Mouse (Mus musculus): Measurements from ENCODE around the gene Hcrt. TPM values are rescaled to one million over a fixed set of nuclear protein-coding genes. Genes with fewer than 3 reads are reported as not detected.
"Not testable (repeated sequence)": the region's sequence is repeated elsewhere in the genome, so short reads cannot be mapped to it uniquely, and the experiment has no call there.

Hcrt gene
- total RNA-seq (2018; cell fraction: chromatin; rRNA removed), result not detected
- total RNA-seq (2018; cell fraction: cytosol; rRNA removed), result not detected
- total RNA-seq (2018; cell fraction: nucleus; rRNA removed), result not detected
- not detected in 3 replicates for polyA plus RNA-seq (2018)

- H3K36me3 ChIP-seq (ENCODE audit: inconsistent target), result no peaks in the 10 kb centered on the region
- WGBS (ENCODE audit: missing documents), result 91% methylated on average over 7 of the region's 7 CpGs
- no peaks in the 10 kb centered on the region for H3K79me2 ChIP-seq (ENCODE audit: inconsistent target)
- peak within 1 kb of the TSS; percentile 28 for H3K4me3 ChIP-seq (ENCODE audit: inconsistent target)
- H3K27ac ChIP-seq, result no peak within 1 kb of the TSS
Observed at GRCm38 (mm10) chr11:100762831-100763230, at the start of gene Hcrt. Hcrt (minus strand) TSS chr11:100762931.

- Histone ChIP-seq H3K27ac (no peak overlapping the region), H3K79me2 (ENCODE audit: inconsistent target) (peaks cover 93% of the 10 kb centered on the region), H3K4me3 (ENCODE audit: inconsistent target) (no peak overlapping the region), H3K36me3 (ENCODE audit: inconsistent target) (0 out of 2 replicates have a peak, but pooled peaks cover 4% of the 10 kb centered on the region)
- 100% methylated on average over 2 of the region's 2 CpGs for WGBS (ENCODE audit: missing documents)
Observed at GRCm38 (mm10) chr11:100811132-100811531, 48.4 kb upstream of the Hcrt start.

- Histone ChIP-seq H3K79me2 (ENCODE audit: inconsistent target) (peaks cover 87% of the 10 kb centered on the region), H3K4me3 (ENCODE audit: inconsistent target) (no peak overlapping the region), H3K36me3 (ENCODE audit: inconsistent target) (0 out of 2 replicates have a peak, but pooled peaks cover 4% of the 10 kb centered on the region), H3K27ac (no peak overlapping the region)
- 98% methylated on average over 9 of the region's 9 CpGs for WGBS (ENCODE audit: missing documents)
Observed at GRCm38 (mm10) chr11:100810516-100810915, 47.8 kb upstream of the Hcrt start.

GRCm38 (mm10) chr11:100806380-100807305 lies 43.9 kb upstream of the Hcrt start:
- 92% methylated on average over 20 of the region's 20 CpGs for WGBS (ENCODE audit: missing documents)
- Histone ChIP-seq H3K4me3 (ENCODE audit: inconsistent target) (no peak overlapping the region), H3K27ac (no peak overlapping the region), H3K36me3 (ENCODE audit: inconsistent target) (peaks cover 35% of the 10 kb centered on the region), H3K79me2 (ENCODE audit: inconsistent target) (peaks cover 48% of the 10 kb centered on the region)

GRCm38 (mm10) chr11:100805535-100805934 lies 42.8 kb upstream of the Hcrt start:
- H3K27ac ChIP-seq, result peak overlapping the region; percentile 54
- H3K36me3 ChIP-seq (ENCODE audit: inconsistent target), result peaks cover 45% of the 10 kb centered on the region
- WGBS (ENCODE audit: missing documents), result 41% methylated on average over 7 of the region's 7 CpGs
- H3K4me3 ChIP-seq (ENCODE audit: inconsistent target), result no peak overlapping the region
- H3K79me2 ChIP-seq (ENCODE audit: inconsistent target), result peaks cover 37% of the 10 kb centered on the region

GRCm38 (mm10) chr11:100804409-100804808 lies 41.7 kb upstream of the Hcrt start:
- H3K4me3 ChIP-seq (ENCODE audit: inconsistent target), result no peak overlapping the region
- no peak overlapping the region for H3K27ac ChIP-seq
- peaks cover 54% of the 10 kb centered on the region for H3K36me3 ChIP-seq (ENCODE audit: inconsistent target)
- peaks cover 26% of the 10 kb centered on the region for H3K79me2 ChIP-seq (ENCODE audit: inconsistent target)
- 45% methylated on average over 10 of the region's 10 CpGs for WGBS (ENCODE audit: missing documents)

- Histone ChIP-seq H3K36me3 (ENCODE audit: inconsistent target) (peaks cover 79% of the 10 kb centered on the region), H3K4me3 (ENCODE audit: inconsistent target) (no peak overlapping the region), H3K27ac (no peak overlapping the region), H3K79me2 (ENCODE audit: inconsistent target) (no peaks in the 10 kb centered on the region)
- WGBS (ENCODE audit: missing documents), result 93% methylated on average over 5 of the region's 5 CpGs
Observed at GRCm38 (mm10) chr11:100799426-100799825, 36.7 kb upstream of the Hcrt start.

GRCm38 (mm10) chr11:100796585-100796984 lies 33.9 kb upstream of the Hcrt start:
- Histone ChIP-seq H3K27ac (no peak overlapping the region), H3K79me2 (ENCODE audit: inconsistent target) (no peaks in the 10 kb centered on the region), H3K36me3 (ENCODE audit: inconsistent target) (peaks cover 74% of the 10 kb centered on the region), H3K4me3 (ENCODE audit: inconsistent target) (no peak overlapping the region)
- WGBS (ENCODE audit: missing documents), result 88% methylated on average over 8 of the region's 8 CpGs

- Histone ChIP-seq H3K79me2 (ENCODE audit: inconsistent target) (no peaks in the 10 kb centered on the region), H3K4me3 (ENCODE audit: inconsistent target) (no peak overlapping the region), H3K36me3 (ENCODE audit: inconsistent target) (peaks cover 76% of the 10 kb centered on the region), H3K27ac (no peak overlapping the region)
- 100% methylated on average over 2 of the region's 2 CpGs for WGBS (ENCODE audit: missing documents)
Observed at GRCm38 (mm10) chr11:100795386-100795785, 32.7 kb upstream of the Hcrt start.

- Histone ChIP-seq H3K27ac (no peak overlapping the region), H3K36me3 (ENCODE audit: inconsistent target) (peaks cover 93% of the 10 kb centered on the region), H3K79me2 (ENCODE audit: inconsistent target) (no peaks in the 10 kb centered on the region), H3K4me3 (ENCODE audit: inconsistent target) (no peak overlapping the region)
- WGBS (ENCODE audit: missing documents), result 85% methylated on average over 2 of the region's 2 CpGs
Observed at GRCm38 (mm10) chr11:100791457-100792049, 28.8 kb upstream of the Hcrt start.

- WGBS (ENCODE audit: missing documents), result 100% methylated on average over 7 of the region's 9 CpGs
- not testable (repeated sequence) for H3K27ac ChIP-seq; H3K79me2 ChIP-seq (ENCODE audit: inconsistent target); H3K4me3 ChIP-seq (ENCODE audit: inconsistent target)
- peaks cover 90% of the 10 kb centered on the region for H3K36me3 ChIP-seq (ENCODE audit: inconsistent target)
Observed at GRCm38 (mm10) chr11:100790644-100791043, 27.9 kb upstream of the Hcrt start.

GRCm38 (mm10) chr11:100789702-100790101 lies 27.0 kb upstream of the Hcrt start:
- WGBS (ENCODE audit: missing documents), result 96% methylated on average over 3 of the region's 3 CpGs
- Histone ChIP-seq H3K27ac (no peak overlapping the region), H3K4me3 (ENCODE audit: inconsistent target) (no peak overlapping the region), H3K36me3 (ENCODE audit: inconsistent target) (peaks cover 91% of the 10 kb centered on the region), H3K79me2 (ENCODE audit: inconsistent target) (no peaks in the 10 kb centered on the region)

GRCm38 (mm10) chr11:100785774-100786173 lies 23.0 kb upstream of the Hcrt start:
- H3K27ac ChIP-seq, result no peak overlapping the region
- peaks cover 94% of the 10 kb centered on the region for H3K36me3 ChIP-seq (ENCODE audit: inconsistent target)

GRCm38 (mm10) chr11:100784286-100784685 lies 21.6 kb upstream of the Hcrt start:
- Histone ChIP-seq H3K27ac (no peak overlapping the region), H3K79me2 (ENCODE audit: inconsistent target) (no peaks in the 10 kb centered on the region), H3K4me3 (ENCODE audit: inconsistent target) (no peak overlapping the region), H3K36me3 (ENCODE audit: inconsistent target) (peaks cover 94% of the 10 kb centered on the region)
- WGBS (ENCODE audit: missing documents), result 92% methylated on average over 8 of the region's 8 CpGs

More at GRCm38 (mm10) chr11:100785774-100786173, 23.0 kb upstream of the Hcrt start:
- no peak overlapping the region for H3K4me3 ChIP-seq (ENCODE audit: inconsistent target)
- H3K79me2 ChIP-seq (ENCODE audit: inconsistent target), result no peaks in the 10 kb centered on the region
- WGBS (ENCODE audit: missing documents), result 100% methylated on average over 2 of the region's 2 CpGs

GRCm38 (mm10) chr11:100782568-100782967 lies 19.8 kb upstream of the Hcrt start:
- Histone ChIP-seq H3K4me3 (ENCODE audit: inconsistent target) (no peak overlapping the region), H3K79me2 (ENCODE audit: inconsistent target) (no peaks in the 10 kb centered on the region), H3K36me3 (ENCODE audit: inconsistent target) (peaks cover 77% of the 10 kb centered on the region), H3K27ac (no peak overlapping the region)
- WGBS (ENCODE audit: missing documents), result 92% methylated on average over 13 of the region's 13 CpGs

Measured in macrophage (primary cell).